Mouse (Mus musculus) MEL (cell line): ENCODE results near the gene Miga2. TPM values are rescaled to one million over a fixed set of nuclear protein-coding genes. Genes with fewer than 3 reads are reported as not detected.

Experiments
- DNase-seq: peaks from one replicate; pipeline ENCODE4 v3.0.0; 2011; ENCODE audit warnings: low read depth, low spot score
- H3K27ac ChIP-seq: 2 replicates; pipeline ENCODE4 v1.5.1; 2012; ENCODE audit warnings: low read depth, mild to moderate bottlenecking, control low read depth, low read length, moderate library complexity; ENCODE audit not compliant: control insufficient read depth
- H3K27me3 ChIP-seq, 2 experiments: fragments of 150-350 bp in 1 of 2; sonication (generic) in 1 of 2; 2 replicates each; pipeline ENCODE4 v1.6.1; 2012; ENCODE audit warnings: low read length in 2 of 2, mild to moderate bottlenecking in 2 of 2, improper control_type of control experiment in 1 of 2, moderate library complexity in 1 of 2; ENCODE audit not compliant: insufficient read depth in 2 of 2, control insufficient read depth in 1 of 2
- H3K36me3 ChIP-seq, 2 experiments: 2 replicates each; pipeline ENCODE4 v1.6.1; 2012 to 2014; ENCODE audit warnings: low read length in 2 of 2, improper control_type of control experiment in 1 of 2, inconsistent platforms in 1 of 2, mild to moderate bottlenecking in 1 of 2; ENCODE audit not compliant: insufficient read depth in 2 of 2, control insufficient read depth in 1 of 2
- H3K4me1 ChIP-seq, 2 experiments: fragments of 150-350 bp in 1 of 2; sonication (generic) in 1 of 2; 2 replicates each; pipeline ENCODE4 v1.6.1; 2012; ENCODE audit warnings: low read length in 2 of 2, improper control_type of control experiment in 1 of 2, mild to moderate bottlenecking in 1 of 2; ENCODE audit not compliant: insufficient read depth in 2 of 2, control insufficient read depth in 1 of 2
- H3K4me3 ChIP-seq, 2 experiments: fragments of 150-350 bp in 1 of 2; sonication (generic) in 1 of 2; 2 replicates each; pipeline ENCODE4 v1.5.1; 2012; ENCODE audit warnings: low read depth in 2 of 2, low read length in 2 of 2, mild to moderate bottlenecking in 2 of 2, moderate library complexity in 2 of 2, control low read depth in 1 of 2, improper control_type of control experiment in 1 of 2; ENCODE audit not compliant: control insufficient read depth in 1 of 2, insufficient read depth in 1 of 2
- H3K79me2 ChIP-seq: 2 replicates; pipeline ENCODE4 v1.6.1; 2012; ENCODE audit warnings: mild to moderate bottlenecking, low read length, moderate library complexity; ENCODE audit not compliant: control insufficient read depth, poor library complexity, insufficient read depth
- H3K9ac ChIP-seq: 2 replicates; pipeline ENCODE4 v1.6.1; 2012; ENCODE audit warnings: low read depth, mild to moderate bottlenecking, control low read depth, low read length, moderate library complexity; ENCODE audit not compliant: control insufficient read depth, poor library complexity, severe bottlenecking
- H3K9me3 ChIP-seq: fragments of 150-350 bp; sonication (generic); replicated peaks from 2 replicates; pipeline ENCODE4 v1.6.1; 2012; ENCODE audit warnings: mild to moderate bottlenecking, low read length, improper control_type of control experiment, moderate library complexity; ENCODE audit not compliant: insufficient read depth
- BHLHE40 ChIP-seq: IDR thresholded peaks from 2 replicates; pipeline ENCODE4 v1.6.1; 2012; ENCODE audit warnings: low read depth, mild to moderate bottlenecking, inconsistent platforms, low read length, improper control_type of control experiment, borderline replicate concordance
- CHD1 ChIP-seq: IDR thresholded peaks from 2 replicates; pipeline ENCODE4 v1.6.1; 2012; ENCODE audit warnings: low read depth, mild to moderate bottlenecking, inconsistent platforms, low read length, improper control_type of control experiment
- EP300 ChIP-seq, 2 experiments: IDR thresholded peaks; 2 replicates each; pipeline ENCODE4 v1.6.1; 2011; ENCODE audit warnings: improper control_type of control experiment in 2 of 2, low read length in 2 of 2, low read depth in 1 of 2, mild to moderate bottlenecking in 1 of 2
- ETS1 ChIP-seq: IDR thresholded peaks from 2 replicates; pipeline ENCODE4 v1.6.1; 2012; ENCODE audit warnings: low read depth, mild to moderate bottlenecking, inconsistent platforms, low read length, improper control_type of control experiment, moderate library complexity
- GABPA ChIP-seq: IDR thresholded peaks from 2 replicates; pipeline ENCODE4 v1.6.1; 2012; ENCODE audit warnings: low read depth, mild to moderate bottlenecking, inconsistent platforms, low read length, improper control_type of control experiment, moderate library complexity
- JUND ChIP-seq: IDR thresholded peaks from 2 replicates; pipeline ENCODE4 v1.6.1; 2011; ENCODE audit warnings: low read depth, mild to moderate bottlenecking, improper control_type of control experiment, low read length
- KAT2A ChIP-seq: conservative IDR thresholded peaks from 2 replicates; pipeline ENCODE4 v1.6.1; 2012; ENCODE audit warnings: low read depth, low read length, improper control_type of control experiment, inconsistent platforms
- MAX ChIP-seq: IDR thresholded peaks from 2 replicates; pipeline ENCODE4 v1.6.1; 2011; ENCODE audit warnings: low read length, improper control_type of control experiment
- MYC ChIP-seq: IDR thresholded peaks from 2 replicates; pipeline ENCODE4 v1.6.1; 2011; ENCODE audit warnings: low read depth, mild to moderate bottlenecking, low read length, improper control_type of control experiment, moderate library complexity
- NELFE ChIP-seq: IDR thresholded peaks from 2 replicates; pipeline ENCODE4 v1.6.1; 2011; ENCODE audit warnings: low read depth, low read length, improper control_type of control experiment
- NRF1 ChIP-seq: IDR thresholded peaks from 2 replicates; pipeline ENCODE4 v1.6.1; 2014; ENCODE audit warnings: low read depth, mild to moderate bottlenecking, inconsistent platforms, low read length, improper control_type of control experiment, moderate library complexity; ENCODE audit not compliant: poor library complexity, insufficient read depth, severe bottlenecking
- POLR2AphosphoS2 ChIP-seq: IDR thresholded peaks from 2 replicates; pipeline ENCODE4 v1.6.1; 2011; ENCODE audit warnings: low read length, improper control_type of control experiment
- POLR2AphosphoS5 ChIP-seq: IDR thresholded peaks from 2 replicates; pipeline ENCODE4 v1.6.1; 2012; ENCODE audit warnings: low read depth, borderline replicate concordance, mild to moderate bottlenecking, inconsistent platforms, low read length, moderate library complexity, mixed read lengths
- SMC3 ChIP-seq: IDR thresholded peaks from 2 replicates; pipeline ENCODE4 v1.6.1; 2011; ENCODE audit warnings: low read depth, low read length, improper control_type of control experiment
- TBP ChIP-seq: IDR thresholded peaks from 2 replicates; pipeline ENCODE4 v1.8.0; 2011; ENCODE audit warnings: low read depth, low read length, improper control_type of control experiment
- USF1 ChIP-seq: IDR thresholded peaks from 2 replicates; pipeline ENCODE4 v1.6.1; 2014; ENCODE audit warnings: low read depth, mild to moderate bottlenecking, inconsistent platforms, low read length, improper control_type of control experiment, moderate library complexity
- USF2 ChIP-seq, 2 experiments: IDR thresholded peaks; 2 replicates each; pipeline ENCODE4 v1.6.1; 2011 to 2012; ENCODE audit warnings: improper control_type of control experiment in 2 of 2, low read length in 2 of 2, borderline replicate concordance in 1 of 2, inconsistent platforms in 1 of 2, low read depth in 1 of 2, mild to moderate bottlenecking in 1 of 2; ENCODE audit not compliant: insufficient read depth in 1 of 2
- ZKSCAN1 ChIP-seq: IDR thresholded peaks from 2 replicates; pipeline ENCODE4 v1.6.1; 2012; ENCODE audit warnings: low read depth, mild to moderate bottlenecking, inconsistent platforms, low read length, improper control_type of control experiment, moderate library complexity
- polyA plus RNA-seq, 2 experiments: library from polyadenylated mRNA; stranded (reverse) in 1 of 2; unstranded in 1 of 2; fragments of >175 nt in 1 of 2; fragments of >200 nt in 1 of 2; gene quantifications; 2 replicates each; pipeline versions ENCODE4 v1.2.1 to v1.2.4; 2012; ENCODE audit warnings: low replicate concordance in 2 of 2, low read depth in 1 of 2; ENCODE audit not compliant: insufficient read length in 2 of 2, insufficient read depth in 1 of 2, missing spikeins in 1 of 2
- total RNA-seq: library from RNA; depleted of rRNA; stranded (reverse); fragments of 300-350 nt; gene quantifications from 2 replicates; pipeline ENCODE4 v1.2.3, GENCODE M21; 2012

The Miga2 gene
- total and polyA plus RNA-seq, 3 experiments: 20.3 to 25.8 TPM; not detected in 1

DNA sequence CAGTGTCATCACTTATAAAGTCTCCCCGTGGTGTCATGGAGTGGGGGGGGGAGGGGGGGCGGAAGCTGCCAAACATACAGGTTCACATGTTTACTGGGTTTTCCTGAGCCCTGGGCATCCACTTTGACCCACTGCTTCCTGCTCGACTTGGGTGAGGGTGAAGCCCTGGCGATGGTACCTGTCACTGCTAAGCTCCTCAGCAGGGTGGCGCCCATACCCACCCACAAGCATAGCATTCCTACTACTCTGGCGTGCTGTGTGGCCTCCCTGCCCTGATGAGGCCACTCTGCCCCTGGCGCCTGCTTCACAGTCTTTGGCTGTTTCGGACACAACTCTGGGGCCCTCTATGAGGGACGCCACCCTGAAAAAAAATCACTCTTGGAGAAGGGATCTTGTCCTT is 7.1 kb upstream of the Miga2 start:
- Histone ChIP-seq H3K27ac (no peak overlapping the region), H3K9ac (no peak overlapping the region), H3K79me2 (no peaks in the 10 kb centered on the region; the same call in 1 of the 2 replicates), H3K4me1 (peaks cover 0 to 13% of the 10 kb centered on the region in 2 experiments; a peak in 2 of 4 replicates), H3K27me3 (no peaks in the 10 kb centered on the region), H3K4me3 (no peak overlapping the region), H3K9me3 (no peaks in the 10 kb centered on the region), H3K36me3 (peaks cover 0 to 3% of the 10 kb centered on the region in 2 experiments; a peak in 2 of 4 replicates)
- DNase-seq: no peak
- no peak for TF ChIP-seq POLR2AphosphoS2
- no peak for TF ChIP-seq GABPA
- TF ChIP-seq EP300 (IDR thresholded peaks at IDR 0.05; ENCODE audit: low read depth in 1 of 2, low read length in 2 of 2): no peak
- TF ChIP-seq MYC: no peak
- TF ChIP-seq MAX: no peak
- TF ChIP-seq NRF1: no peak
- TF ChIP-seq BHLHE40: no peak
- no peak for TF ChIP-seq SMC3
- TF ChIP-seq, all 39 proteins: peak for 0

DNA sequence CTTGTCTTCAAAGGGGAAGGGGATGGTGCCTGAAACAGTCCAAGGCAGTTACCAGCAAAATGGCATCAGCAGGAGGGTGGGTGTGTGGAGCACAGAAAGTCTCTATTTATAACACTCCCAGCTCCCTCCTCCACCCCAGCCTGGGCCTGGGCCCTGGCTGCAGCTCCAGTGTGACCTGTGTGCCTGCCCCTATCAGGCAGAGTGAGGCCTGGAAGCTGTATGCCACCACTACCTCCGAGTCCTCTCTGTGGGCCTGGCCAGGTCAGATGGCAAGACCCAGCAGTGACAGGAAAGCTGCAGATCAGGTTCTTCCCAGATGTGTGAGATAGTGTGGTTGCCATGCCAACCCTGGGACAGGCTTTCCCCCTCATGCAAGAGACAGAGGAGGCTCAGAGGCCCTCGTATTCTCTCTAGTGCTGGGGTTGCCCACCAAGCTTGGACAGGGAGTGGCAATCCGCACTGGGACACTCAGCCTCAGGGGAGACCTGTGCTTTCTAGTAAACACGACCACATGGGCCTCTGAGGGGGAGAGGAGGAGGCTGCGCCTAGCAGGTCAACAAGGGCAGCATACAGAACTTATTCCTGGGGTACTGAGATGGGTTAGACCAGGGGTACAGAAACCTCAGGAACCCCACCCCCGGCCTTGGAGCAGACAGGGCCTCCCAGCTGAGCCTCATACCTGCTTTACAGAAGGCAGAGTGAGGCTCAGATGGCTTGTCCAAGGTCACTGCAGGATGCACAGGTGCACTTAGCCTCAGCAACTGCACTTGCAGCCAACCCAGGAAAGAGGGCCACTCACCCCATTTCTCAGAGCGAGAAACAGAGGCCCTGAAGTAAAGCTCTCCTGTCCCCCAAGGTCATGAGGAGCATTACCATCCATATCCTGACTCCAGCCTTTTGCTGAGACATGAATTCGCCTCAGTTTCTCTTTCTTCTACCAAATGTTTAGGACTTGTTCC is 6.2 kb upstream of the Miga2 start:
- no peaks in the 10 kb centered on the region for H3K9me3 ChIP-seq
- peaks cover 0 to 13% of the 10 kb centered on the region in 2 experiments; a peak in 2 of 4 replicates for H3K4me1 ChIP-seq
- H3K36me3 ChIP-seq: peaks cover 0 to 3% of the 10 kb centered on the region in 2 experiments; a peak in 2 of 4 replicates
- TF ChIP-seq ETS1: no peak
- no peak for TF ChIP-seq SMC3
- TF ChIP-seq KAT2A: no peak
- no peak for TF ChIP-seq JUND
- TF ChIP-seq NELFE: no peak
- no peak for TF ChIP-seq POLR2AphosphoS2
- no peak for TF ChIP-seq CHD1
- TF ChIP-seq TBP: no peak
- no peak for TF ChIP-seq MAX
- TF ChIP-seq POLR2AphosphoS5: no peak
- TF ChIP-seq ZKSCAN1: no peak
- TF ChIP-seq GABPA: no peak
- TF ChIP-seq USF2 (IDR thresholded peaks at IDR 0.05; ENCODE audit: borderline replicate concordance in 1 of 2, insufficient read depth in 1 of 2, low read depth in 1 of 2, low read length in 2 of 2): no peak
- no peak for TF ChIP-seq USF1
- TF ChIP-seq, all 39 proteins: peak for 0
- Histone ChIP-seq H3K27ac (no peak overlapping the region), H3K9ac (peak overlapping the region; percentile 73), H3K79me2 (no peaks in the 10 kb centered on the region; the same call in 1 of the 2 replicates), H3K4me3 (peak overlapping the region; percentile 81 to 83), H3K27me3 (no peaks in the 10 kb centered on the region)
- DNase-seq: peak; percentile 29
